ENCODE assay signal across 16 mouse cellular contexts in genomic region chr2:154405447-154405994, GRCm38 (mm10). TPM values are rescaled to one million over a fixed set of nuclear protein-coding genes. Genes with fewer than 3 reads are reported as not detected.
DNase-seq lines count a peak whose midpoint lies in the region; ATAC-seq and TF ChIP-seq lines count a peak whose summit lies in the region.
"Had no signal": no experiment of that assay in that cellular context is flagged by ENCODE, and none has a peak within 500 bp of the region (broad histone marks: within the 10 kb centered on the region; RNA-seq: fewer than 3 reads in every experiment).

No protein-coding gene starts in this region.

- peaks cover 10% of the 10 kb centered on the region; the same call in 1 of the 2 replicates for H3K36me3 ChIP-seq in heart, embryonic 14.5 days (ENCODE audit: control insufficient read depth, insufficient read depth, low read length)
- H3K36me3 ChIP-seq in midbrain, embryonic 15.5 days (replicated peaks), result no peaks in the 10 kb centered on the region
- H3K36me3 ChIP-seq in midbrain, embryonic 13.5 days, result no peaks in the 10 kb centered on the region
- H3K36me3 ChIP-seq in midbrain, postnatal 0 days (ENCODE audit: insufficient read depth, low read length), result no peaks in the 10 kb centered on the region
- H3K36me3 ChIP-seq: limb, embryonic 15.5 days had no signal

- WGBS in heart, embryonic 14.5 days, result 34% methylated on average over 5 of the region's 5 CpGs
- WGBS in midbrain, embryonic 15.5 days, result 45% methylated on average over 5 of the region's 5 CpGs
- 49% methylated on average over 5 of the region's 5 CpGs for WGBS in midbrain, embryonic 13.5 days
- 39% methylated on average over 5 of the region's 5 CpGs for WGBS in midbrain, postnatal 0 days

- no peaks in the 10 kb centered on the region for H3K27me3 ChIP-seq in heart, embryonic 14.5 days (ENCODE audit: control insufficient read depth, insufficient read depth, low read length)
- no peaks in the 10 kb centered on the region for H3K27me3 ChIP-seq in midbrain, embryonic 15.5 days (replicated peaks)
- peaks cover 21% of the 10 kb centered on the region for H3K27me3 ChIP-seq in midbrain, embryonic 13.5 days
- H3K27me3 ChIP-seq in midbrain, postnatal 0 days (ENCODE audit: insufficient read depth, low read length), result no peaks in the 10 kb centered on the region; the same call in 1 of the 2 replicates
- H3K27me3 ChIP-seq: Patski had no signal

- no peak for ATAC-seq in heart, embryonic 14.5 days (ENCODE audit: insufficient number of reproducible peaks, insufficient read depth, low FRiP score, low read depth)
- ATAC-seq in midbrain, embryonic 15.5 days (replicated peaks), result no peak
- ATAC-seq in midbrain, embryonic 13.5 days, result no peak
- ATAC-seq in midbrain, postnatal 0 days (ENCODE audit: low FRiP score), result no peak
- ATAC-seq: Patski had no signal

- H3K9me3 ChIP-seq in heart, embryonic 14.5 days (ENCODE audit: control insufficient read depth, low read length), result no peaks in the 10 kb centered on the region
- no peaks in the 10 kb centered on the region for H3K9me3 ChIP-seq in midbrain, embryonic 15.5 days
- H3K9me3 ChIP-seq in midbrain, embryonic 13.5 days, result no peaks in the 10 kb centered on the region
- no peaks in the 10 kb centered on the region for H3K9me3 ChIP-seq in midbrain, postnatal 0 days (ENCODE audit: low read length)
- H3K9me3 ChIP-seq: limb, embryonic 15.5 days had no signal

- peaks cover 18 to 45% of the 10 kb centered on the region in 2 experiments for H3K4me1 ChIP-seq in heart, embryonic 14.5 days (ENCODE audit: control insufficient read depth in 2 of 2, insufficient read depth in 2 of 2, low read length in 2 of 2)
- peaks cover 26% of the 10 kb centered on the region for H3K4me1 ChIP-seq in midbrain, embryonic 15.5 days
- H3K4me1 ChIP-seq in midbrain, embryonic 13.5 days (replicated peaks), result peaks cover 24% of the 10 kb centered on the region
- H3K4me1 ChIP-seq in midbrain, postnatal 0 days (ENCODE audit: insufficient read depth, low read length), result peaks cover 12% of the 10 kb centered on the region; the same call in 1 of the 2 replicates

- H3K4me3 ChIP-seq in heart, embryonic 14.5 days (ENCODE audit: control insufficient read depth in 1 of 2, insufficient read depth in 1 of 2, low read depth in 1 of 2, low read length in 2 of 2), result peak overlapping the region in 1 of 2 experiments; percentile 81; a peak in 1 of 4 replicates
- no peak overlapping the region for H3K4me3 ChIP-seq in midbrain, embryonic 15.5 days
- H3K4me3 ChIP-seq in midbrain, embryonic 13.5 days (replicated peaks), result no peak overlapping the region
- H3K4me3 ChIP-seq in midbrain, postnatal 0 days (ENCODE audit: low read depth, low read length), result no peak overlapping the region
- H3K4me3 ChIP-seq: limb, embryonic 15.5 days had no signal

- peak overlapping the region; percentile 61 to 88 for H3K27ac ChIP-seq in heart, embryonic 14.5 days (replicated peaks in 1 of 2; ENCODE audit: control insufficient read depth in 1 of 2, insufficient read depth in 1 of 2, low read depth in 2 of 2, low read length in 2 of 2)
- H3K27ac ChIP-seq in midbrain, embryonic 15.5 days, result no peak overlapping the region; the same call in 1 of the 2 replicates
- H3K27ac ChIP-seq in midbrain, embryonic 13.5 days, result no peak overlapping the region
- 0 out of 2 replicates have a peak overlapping the region, but pooled peaks have one; percentile 12 for H3K27ac ChIP-seq in midbrain, postnatal 0 days (ENCODE audit: low read depth, low read length)
- H3K27ac ChIP-seq: limb, embryonic 15.5 days had no signal

- H3K9ac ChIP-seq in heart, embryonic 14.5 days (ENCODE audit: low read length), result peak overlapping the region; percentile 91; the same call in 1 of the 2 replicates
- no peak overlapping the region for H3K9ac ChIP-seq in midbrain, embryonic 15.5 days
- no peak overlapping the region for H3K9ac ChIP-seq in midbrain, embryonic 13.5 days (replicated peaks)
- H3K9ac ChIP-seq in midbrain, postnatal 0 days (replicated peaks; ENCODE audit: low read length, poor library complexity, severe bottlenecking), result no peak overlapping the region
- H3K9ac ChIP-seq: limb, embryonic 15.5 days; lung, embryonic 14.5 days had no signal

- peak; percentile 19 to 20 for DNase-seq in adrenal gland, postnatal 36 days
- DNase-seq in adrenal gland, postnatal 14 days, result no peak
- DNase-seq in heart, postnatal 10 days, result no peak
- DNase-seq in midbrain, postnatal 0 days (ENCODE audit: low spot score), result peak; percentile 51
- DNase-seq in embryo, embryonic 10.5 days (ENCODE audit: low spot score), result no peak
- DNase-seq: cerebellum, postnatal 10 days; kidney, adult 18-20 months; kidney, postnatal 4 days; lung, embryonic 14.5 days; right cerebral cortex, postnatal 14 days; thymus, postnatal 36 days had no signal

- intact Hi-C loops in heart, postnatal 10 days (cut with DNase I), result no loop called here

- H3K4me2 ChIP-seq in heart, embryonic 14.5 days (ENCODE audit: low read length), result peak overlapping the region; percentile 77
- peak overlapping the region; percentile 17; the same call in 1 of the 2 replicates for H3K4me2 ChIP-seq in midbrain, embryonic 15.5 days
- no peak overlapping the region for H3K4me2 ChIP-seq in midbrain, embryonic 13.5 days (replicated peaks)
- H3K4me2 ChIP-seq in midbrain, postnatal 0 days (ENCODE audit: low read depth, low read length, poor library complexity, severe bottlenecking), result peak overlapping the region; percentile 69
- H3K4me2 ChIP-seq: limb, embryonic 15.5 days; lung, embryonic 14.5 days had no signal

- no peak for TF ChIP-seq CTCF in midbrain, postnatal 0 days (IDR thresholded peaks at IDR 0.05)

RNA-seq across cellular contexts. Expression of gene Snta1, which starts 2.4 kb away (rescaled TPM):
- 10 to 100 TPM; 22.1 to 26.5 TPM for total RNA-seq in adrenal gland, postnatal 36 days (2021)
- 27.7 and 32.3 TPM in 2 replicates for total RNA-seq in adrenal gland, postnatal 14 days (2021)
- polyA plus RNA-seq in heart, embryonic 14.5 days (2014; fragmentation: Nextera tagmentation; extraction: Ambion mirVana), result 23.7 and 26.9 TPM in 2 replicates
- total RNA-seq in heart, postnatal 10 days (2021), result 100 to 1,000 TPM in 1 of 2 experiments, 10 to 100 TPM in 1; 82.6 to 106 TPM
- 10.2 and 13.2 TPM in 2 replicates for polyA plus RNA-seq in midbrain, embryonic 15.5 days (2015; fragmentation: Nextera tagmentation; extraction: Ambion mirVana)
- 4.8 and 5.9 TPM in 2 replicates for polyA plus RNA-seq in midbrain, embryonic 13.5 days (2015; fragmentation: Nextera tagmentation; extraction: Ambion mirVana)
- total RNA-seq in midbrain, postnatal 0 days (2014; rRNA removed), result 28.0 and 32.0 TPM in 2 replicates
- polyA plus RNA-seq in midbrain, postnatal 0 days (2015; fragmentation: Nextera tagmentation; extraction: Ambion mirVana), result 15.4 and 15.8 TPM in 2 replicates

RNA-seq across cellular contexts. Expression of gene Cbfa2t2, which starts 30.8 kb away (rescaled TPM):
- 10 to 100 TPM; 30.7 to 40.9 TPM for total RNA-seq in adrenal gland, postnatal 36 days (2021)
- 36.1 and 42.5 TPM in 2 replicates for total RNA-seq in adrenal gland, postnatal 14 days (2021)
- polyA plus RNA-seq in heart, embryonic 14.5 days (2014; fragmentation: Nextera tagmentation; extraction: Ambion mirVana), result 30.8 and 35.1 TPM in 2 replicates
- 10 to 100 TPM; 23.5 to 25.3 TPM for total RNA-seq in heart, postnatal 10 days (2021)
- polyA plus RNA-seq in midbrain, embryonic 15.5 days (2015; fragmentation: Nextera tagmentation; extraction: Ambion mirVana), result 55.8 and 59.3 TPM in 2 replicates
- 71.6 and 83.1 TPM in 2 replicates for polyA plus RNA-seq in midbrain, embryonic 13.5 days (2015; fragmentation: Nextera tagmentation; extraction: Ambion mirVana)
- 53.2 and 57.8 TPM in 2 replicates for total RNA-seq in midbrain, postnatal 0 days (2014; rRNA removed)
- 30.0 and 31.3 TPM in 2 replicates for polyA plus RNA-seq in midbrain, postnatal 0 days (2015; fragmentation: Nextera tagmentation; extraction: Ambion mirVana)

RNA-seq across cellular contexts. Expression of gene Cdk5rap1, which starts 32.7 kb away (rescaled TPM):
- total RNA-seq in adrenal gland, postnatal 36 days (2021), result 10 to 100 TPM; 11.0 to 13.9 TPM
- total RNA-seq in adrenal gland, postnatal 14 days (2021), result 14.2 and 15.7 TPM in 2 replicates
- 10.1 and 14.4 TPM in 2 replicates for polyA plus RNA-seq in heart, embryonic 14.5 days (2014; fragmentation: Nextera tagmentation; extraction: Ambion mirVana)
- 10 to 100 TPM; 13.6 to 16.3 TPM for total RNA-seq in heart, postnatal 10 days (2021)
- polyA plus RNA-seq in midbrain, embryonic 15.5 days (2015; fragmentation: Nextera tagmentation; extraction: Ambion mirVana), result 14.0 and 16.5 TPM in 2 replicates
- polyA plus RNA-seq in midbrain, embryonic 13.5 days (2015; fragmentation: Nextera tagmentation; extraction: Ambion mirVana), result 15.2 and 15.4 TPM in 2 replicates
- 10.8 and 12.4 TPM in 2 replicates for total RNA-seq in midbrain, postnatal 0 days (2014; rRNA removed)
- 5.4 and 6.2 TPM in 2 replicates for polyA plus RNA-seq in midbrain, postnatal 0 days (2015; fragmentation: Nextera tagmentation; extraction: Ambion mirVana)

Comparison
In these comparisons a context has a peak if more than half of its experiments do, and no peak if none do; other contexts are left out.
1. DNase-seq: peak in adrenal gland, postnatal 36 days (2 of 2) and midbrain, postnatal 0 days (single experiment); none in adrenal gland, postnatal 14 days (single experiment), heart, postnatal 10 days (0 of 2) and embryo, embryonic 10.5 days (single experiment).
2. H3K27ac ChIP-seq: peak in heart, embryonic 14.5 days (2 of 2) and midbrain, postnatal 0 days (single experiment); none in midbrain, embryonic 15.5 days (single experiment) and midbrain, embryonic 13.5 days (single experiment).